Mouse (Mus musculus): ENCODE measurements at regions not wholly inside any gene's neighbourhood (a gene's known extent, or its start where the extent isn't known, plus 50 kb on each side); places are given as distances from the start of the nearest gene placed in this dataset.
A peak's percentile ranks its signal among the peaks of the same experiment; 100 is the strongest.
"Not testable (repeated sequence)": the region's sequence is repeated elsewhere in the genome, so short reads cannot be mapped to it uniquely, and the experiment has no call there.

DNA sequence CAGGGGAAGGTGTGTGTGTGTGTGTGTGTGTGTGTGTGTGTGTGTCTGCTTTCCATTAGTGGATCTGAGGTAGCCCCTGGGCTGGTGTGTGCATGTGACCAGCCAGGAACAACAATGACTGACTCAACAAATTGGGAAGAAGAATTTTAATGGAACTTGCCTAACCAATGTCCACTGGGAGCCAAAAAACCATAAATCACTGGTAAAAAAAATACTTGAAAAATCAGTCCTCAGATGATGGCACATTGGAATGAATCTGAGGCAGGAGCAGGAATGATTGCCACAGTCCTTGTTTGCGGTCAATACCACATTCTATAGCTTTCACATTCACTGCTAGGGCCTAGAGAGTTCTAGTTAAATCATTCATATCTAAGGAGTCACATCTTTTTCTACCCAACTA is 487.8 kb downstream of the Ets1 start:
- Histone ChIP-seq H3K9ac (replicated peaks; ENCODE audit: low read length, poor library complexity, severe bottlenecking) (no peak overlapping the region), H3K27me3 (ENCODE audit: insufficient read depth, low read length) (no peaks in the 10 kb centered on the region), H3K4me3 (ENCODE audit: low read depth, low read length) (no peak overlapping the region), H3K27ac (ENCODE audit: low read depth, low read length) (no peak overlapping the region), H3K4me1 (ENCODE audit: insufficient read depth, low read length) (no peaks in the 10 kb centered on the region), H3K36me3 (ENCODE audit: insufficient read depth, low read length) (no peaks in the 10 kb centered on the region), H3K9me3 (ENCODE audit: low read length) (no peaks in the 10 kb centered on the region), H3K4me2 (ENCODE audit: low read depth, low read length, poor library complexity, severe bottlenecking) (no peak overlapping the region)
- no peak for ATAC-seq (ENCODE audit: low FRiP score)
- no peak for TF ChIP-seq CTCF (IDR thresholded peaks at IDR 0.05)
- no peak for DNase-seq (ENCODE audit: low spot score)
- WGBS, result 100% methylated on average over 1 of the region's 1 CpGs

GRCm38 (mm10) chr9:33152186-33152585 is 516.2 kb downstream of the Ets1 start:
- WGBS, result 35% methylated on average over 1 of the region's 1 CpGs
- no peak for ATAC-seq (ENCODE audit: low FRiP score)

GRCm38 (mm10) chr9:33168159-33168558 is 532.1 kb downstream of the Ets1 start:
- no peak overlapping the region for H3K27ac ChIP-seq (ENCODE audit: low read depth, low read length)
- H3K36me3 ChIP-seq (ENCODE audit: insufficient read depth, low read length), result no peaks in the 10 kb centered on the region
- no peaks in the 10 kb centered on the region for H3K9me3 ChIP-seq (ENCODE audit: low read length)
- 62% methylated on average over 6 of the region's 6 CpGs for WGBS
- H3K9ac ChIP-seq (replicated peaks; ENCODE audit: low read length, poor library complexity, severe bottlenecking), result no peak overlapping the region
- H3K27me3 ChIP-seq (ENCODE audit: insufficient read depth, low read length), result no peaks in the 10 kb centered on the region
- TF ChIP-seq CTCF (IDR thresholded peaks at IDR 0.05), result no peak
- no peak overlapping the region for H3K4me2 ChIP-seq (ENCODE audit: low read depth, low read length, poor library complexity, severe bottlenecking)
- no peaks in the 10 kb centered on the region for H3K4me1 ChIP-seq (ENCODE audit: insufficient read depth, low read length)
- ATAC-seq (ENCODE audit: low FRiP score), result no peak
- H3K4me3 ChIP-seq (ENCODE audit: low read depth, low read length), result no peak overlapping the region
- DNase-seq (ENCODE audit: low spot score), result no peak

More at GRCm38 (mm10) chr9:33152186-33152585, 516.2 kb downstream of the Ets1 start:
- Histone ChIP-seq H3K36me3 (ENCODE audit: insufficient read depth, low read length) (no peaks in the 10 kb centered on the region), H3K9me3 (ENCODE audit: low read length) (no peaks in the 10 kb centered on the region), H3K9ac (replicated peaks; ENCODE audit: low read length, poor library complexity, severe bottlenecking) (no peak overlapping the region), H3K4me3 (ENCODE audit: low read depth, low read length) (no peak overlapping the region), H3K27ac (ENCODE audit: low read depth, low read length) (no peak overlapping the region), H3K27me3 (ENCODE audit: insufficient read depth, low read length) (no peaks in the 10 kb centered on the region), H3K4me1 (ENCODE audit: insufficient read depth, low read length) (no peaks in the 10 kb centered on the region), H3K4me2 (ENCODE audit: low read depth, low read length, poor library complexity, severe bottlenecking) (no peak overlapping the region)
- TF ChIP-seq CTCF (IDR thresholded peaks at IDR 0.05), result no peak
- peak; percentile 30 for DNase-seq (ENCODE audit: low spot score)

GRCm38 (mm10) chr9:33169093-33169492 is 533.1 kb downstream of the Ets1 start:
- not testable (repeated sequence) for H3K4me3 ChIP-seq (ENCODE audit: low read depth, low read length); H3K9me3 ChIP-seq (ENCODE audit: low read length); H3K4me2 ChIP-seq (ENCODE audit: low read depth, low read length, poor library complexity, severe bottlenecking); H3K27me3 ChIP-seq (ENCODE audit: insufficient read depth, low read length); ATAC-seq (ENCODE audit: low FRiP score); H3K9ac ChIP-seq (replicated peaks; ENCODE audit: low read length, poor library complexity, severe bottlenecking); DNase-seq (ENCODE audit: low spot score); H3K36me3 ChIP-seq (ENCODE audit: insufficient read depth, low read length); H3K4me1 ChIP-seq (ENCODE audit: insufficient read depth, low read length); H3K27ac ChIP-seq (ENCODE audit: low read depth, low read length)
- WGBS, result 83% methylated on average over 1 of the region's 1 CpGs

GRCm38 (mm10) chr9:33180066-33180465 is 544.0 kb downstream of the Ets1 start:
- DNase-seq (ENCODE audit: low spot score) (peak; percentile 59), ATAC-seq (ENCODE audit: low FRiP score) (no peak)
- no peak overlapping the region for H3K4me3 ChIP-seq (ENCODE audit: low read depth, low read length)
- no peak overlapping the region for H3K9ac ChIP-seq (replicated peaks; ENCODE audit: low read length, poor library complexity, severe bottlenecking)
- no peak overlapping the region for H3K27ac ChIP-seq (ENCODE audit: low read depth, low read length)
- no peaks in the 10 kb centered on the region for H3K36me3 ChIP-seq (ENCODE audit: insufficient read depth, low read length)
- no peaks in the 10 kb centered on the region for H3K27me3 ChIP-seq (ENCODE audit: insufficient read depth, low read length)
- TF ChIP-seq CTCF (IDR thresholded peaks at IDR 0.05), result no peak
- no peak overlapping the region for H3K4me2 ChIP-seq (ENCODE audit: low read depth, low read length, poor library complexity, severe bottlenecking)
- H3K9me3 ChIP-seq (ENCODE audit: low read length), result no peaks in the 10 kb centered on the region
- no peaks in the 10 kb centered on the region for H3K4me1 ChIP-seq (ENCODE audit: insufficient read depth, low read length)

GRCm38 (mm10) chr9:33187187-33187586 is 551.2 kb downstream of the Ets1 start:
- no peak for ATAC-seq (ENCODE audit: low FRiP score)
- Histone ChIP-seq H3K4me1 (ENCODE audit: insufficient read depth, low read length) (no peaks in the 10 kb centered on the region), H3K27me3 (ENCODE audit: insufficient read depth, low read length) (no peaks in the 10 kb centered on the region), H3K4me2 (ENCODE audit: low read depth, low read length, poor library complexity, severe bottlenecking) (no peak overlapping the region), H3K4me3 (ENCODE audit: low read depth, low read length) (no peak overlapping the region), H3K9ac (replicated peaks; ENCODE audit: low read length, poor library complexity, severe bottlenecking) (no peak overlapping the region), H3K9me3 (ENCODE audit: low read length) (no peaks in the 10 kb centered on the region), H3K36me3 (ENCODE audit: insufficient read depth, low read length) (no peaks in the 10 kb centered on the region), H3K27ac (ENCODE audit: low read depth, low read length) (no peak overlapping the region)
- 91% methylated on average over 3 of the region's 3 CpGs for WGBS
- no peak for DNase-seq (ENCODE audit: low spot score)
- no peak for TF ChIP-seq CTCF (IDR thresholded peaks at IDR 0.05)

GRCm38 (mm10) chr9:33209083-33209482 is 573.1 kb downstream of the Ets1 start:
- ATAC-seq (ENCODE audit: low FRiP score) (no peak), DNase-seq (ENCODE audit: low spot score) (no peak)
- no peak overlapping the region for H3K4me2 ChIP-seq (ENCODE audit: low read depth, low read length, poor library complexity, severe bottlenecking)
- no peaks in the 10 kb centered on the region for H3K36me3 ChIP-seq (ENCODE audit: insufficient read depth, low read length)
- no peak for TF ChIP-seq CTCF (IDR thresholded peaks at IDR 0.05)
- H3K4me1 ChIP-seq (ENCODE audit: insufficient read depth, low read length), result no peaks in the 10 kb centered on the region
- H3K9me3 ChIP-seq (ENCODE audit: low read length), result no peaks in the 10 kb centered on the region
- 74% methylated on average over 2 of the region's 2 CpGs for WGBS
- H3K27me3 ChIP-seq (ENCODE audit: insufficient read depth, low read length), result no peaks in the 10 kb centered on the region
- no peak overlapping the region for H3K27ac ChIP-seq (ENCODE audit: low read depth, low read length)
- no peak overlapping the region for H3K9ac ChIP-seq (replicated peaks; ENCODE audit: low read length, poor library complexity, severe bottlenecking)
- H3K4me3 ChIP-seq (ENCODE audit: low read depth, low read length), result no peak overlapping the region
